Mouse (Mus musculus) heart, adult 2 months (tissue): Measurements from ENCODE around the gene Stac2. TPM values are rescaled to one million over a fixed set of nuclear protein-coding genes. Genes with fewer than 3 reads are reported as not detected.

Experiments
- DNase-seq, 2 experiments: peaks; one replicate each; pipeline ENCODE4 v3.0.0; 2021
- H3K27ac ChIP-seq: fragments of 200-600 bp; 2 replicates; pipeline ENCODE4 v1.8.1; 2022
- H3K27me3 ChIP-seq: fragments of 200-500 bp; 2 replicates; pipeline ENCODE4 v1.6.1; 2012; ENCODE audit warnings: mild to moderate bottlenecking, low read length, inconsistent platforms, mixed read lengths; ENCODE audit not compliant: control insufficient read depth, insufficient read depth
- H3K36me3 ChIP-seq: fragments of 200-500 bp; 2 replicates; pipeline ENCODE4 v1.6.1; 2012; ENCODE audit warnings: low read length, inconsistent platforms; ENCODE audit not compliant: control insufficient read depth, insufficient read depth
- H3K4me1 ChIP-seq: fragments of 200-500 bp; 2 replicates; pipeline ENCODE4 v1.6.1; 2011; ENCODE audit warnings: low read length; ENCODE audit not compliant: control insufficient read depth, insufficient read depth
- H3K4me3 ChIP-seq: fragments of 200-600 bp; 2 replicates; pipeline ENCODE4 v1.8.1; 2022
- H3K79me2 ChIP-seq: fragments of 200-500 bp; replicated peaks from 2 replicates; pipeline ENCODE4 v1.6.1; 2012; ENCODE audit warnings: mild to moderate bottlenecking, inconsistent platforms, low read length, moderate library complexity, mixed read lengths; ENCODE audit not compliant: control insufficient read depth, insufficient read depth
- H3K9ac ChIP-seq: fragments of 200-500 bp; 2 replicates; pipeline ENCODE4 v1.6.1; 2012; ENCODE audit warnings: low read depth, mild to moderate bottlenecking, control low read depth, inconsistent platforms, low read length, mixed read lengths
- CTCF ChIP-seq: fragments of 200-600 bp; IDR thresholded peaks from 2 replicates; pipeline ENCODE4 v1.8.1; 2022; ENCODE audit warnings: antibody characterized with exemption, mild to moderate bottlenecking, moderate library complexity
- EP300 ChIP-seq: fragments of 200-500 bp; IDR thresholded peaks from 2 replicates; pipeline ENCODE4 v1.6.1; 2011; ENCODE audit warnings: low read depth, low read length, control low read depth; ENCODE audit not compliant: insufficient read depth
- POLR2A ChIP-seq: fragments of 200-500 bp; IDR thresholded peaks from 2 replicates; pipeline ENCODE4 v1.6.1; 2011; ENCODE audit warnings: mild to moderate bottlenecking, low read depth, low read length, control low read depth; ENCODE audit not compliant: insufficient read depth
- WGBS: fragments of 180-500 bp; shearing (Covaris S2); methylation state at CpG from one replicate; pipeline ENCODE4 v1.1.7; 2018; 5-methylcytosine and 5-hydroxymethylcytosine counted together
- intact Hi-C: fragments of 180-260 bp; cut with DNase I; formaldehyde crosslinking; loops from one replicate; pipeline ENCODE4 v1.15.1; 2025
- polyA plus RNA-seq: library from polyadenylated mRNA; depleted of rRNA; stranded (reverse); fragments of >200 nt; gene quantifications from 2 replicates; pipeline ENCODE4 v1.2.3, GENCODE M21; 2012
- total RNA-seq, 2 experiments: library from RNA; stranded (reverse); gene quantifications; 2 replicates each; pipeline ENCODE4 v1.2.3; 2021

The Stac2 gene
- total and polyA plus RNA-seq, 3 experiments, result 0.10 to 0.35 (median 0.20) TPM

- Histone ChIP-seq H3K36me3 (no peaks in the 10 kb centered on the region), H3K4me3 (no peak overlapping the region), H3K4me1 (no peaks in the 10 kb centered on the region), H3K79me2 (no peaks in the 10 kb centered on the region), H3K9ac (no peak overlapping the region), H3K27ac (no peak overlapping the region), H3K27me3 (peaks cover 10% of the 10 kb centered on the region)
- DNase-seq, result no peak
- WGBS, result 74% methylated on average over 14 of the region's 14 CpGs
- intact Hi-C loops, result no loop called here
- TF ChIP-seq CTCF, result no peak
- TF ChIP-seq POLR2A, result no peak
- no peak for TF ChIP-seq EP300
These were observed 3.4 kb downstream of the Stac2 start for GRCm38 (mm10) chr11:98049672-98050519.

GRCm38 (mm10) chr11:98047745-98048144 is 5.5 kb downstream of the Stac2 start:
- no peaks in the 10 kb centered on the region for H3K4me1 ChIP-seq
- peaks cover 7% of the 10 kb centered on the region for H3K27me3 ChIP-seq
- no peak overlapping the region for H3K4me3 ChIP-seq
- H3K27ac ChIP-seq, result no peak overlapping the region
- 54% methylated on average over 4 of the region's 4 CpGs for WGBS
- intact Hi-C loops, result no loop called here
- H3K9ac ChIP-seq, result no peak overlapping the region
- no peaks in the 10 kb centered on the region for H3K36me3 ChIP-seq
- TF ChIP-seq CTCF (no peak), POLR2A (no peak), EP300 (no peak)
- peak; percentile 51 to 60 for DNase-seq
- H3K79me2 ChIP-seq, result no peaks in the 10 kb centered on the region

- 63% methylated on average over 1 of the region's 1 CpGs for WGBS
- no peak overlapping the region for H3K27ac ChIP-seq
- no peaks in the 10 kb centered on the region for H3K27me3 ChIP-seq
- no peaks in the 10 kb centered on the region; the same call in 1 of the 2 replicates for H3K4me1 ChIP-seq
- no peak overlapping the region for H3K4me3 ChIP-seq
- intact Hi-C loops, result no loop called here
- no peak for TF ChIP-seq EP300
- no peak for TF ChIP-seq CTCF
- no peak for TF ChIP-seq POLR2A
- H3K36me3 ChIP-seq, result no peaks in the 10 kb centered on the region
- peak in 1 of 2 experiments; percentile 20 for DNase-seq
- no peak overlapping the region for H3K9ac ChIP-seq
- H3K79me2 ChIP-seq, result no peaks in the 10 kb centered on the region
These were observed 6.8 kb downstream of the Stac2 start for GRCm38 (mm10) chr11:98046466-98046865.

GRCm38 (mm10) chr11:98045596-98045995 is 7.7 kb downstream of the Stac2 start:
- no peaks in the 10 kb centered on the region for H3K36me3 ChIP-seq
- no peaks in the 10 kb centered on the region for H3K27me3 ChIP-seq
- no peak overlapping the region for H3K27ac ChIP-seq
- 64% methylated on average over 4 of the region's 4 CpGs for WGBS
- DNase-seq, result no peak
- intact Hi-C loops, result no loop called here
- TF ChIP-seq CTCF (0 out of 2 replicates have a peak, but pooled peaks have one; percentile 8), EP300 (no peak)
- H3K79me2 ChIP-seq, result no peaks in the 10 kb centered on the region
- H3K9ac ChIP-seq, result no peak overlapping the region
- H3K4me1 ChIP-seq, result no peaks in the 10 kb centered on the region; the same call in 1 of the 2 replicates
- no peak overlapping the region for H3K4me3 ChIP-seq

- no peak overlapping the region for H3K9ac ChIP-seq
These were observed 9.2 kb downstream of the Stac2 start for GRCm38 (mm10) chr11:98044074-98044473.

GRCm38 (mm10) chr11:98042741-98043140 is 10.5 kb downstream of the Stac2 start:
- 37% methylated on average over 6 of the region's 6 CpGs for WGBS
- DNase-seq, result no peak
- no peaks in the 10 kb centered on the region for H3K79me2 ChIP-seq
- H3K4me3 ChIP-seq, result no peak overlapping the region
- H3K27me3 ChIP-seq, result no peaks in the 10 kb centered on the region
- H3K9ac ChIP-seq, result no peak overlapping the region
- TF ChIP-seq CTCF (no peak), POLR2A (no peak), EP300 (no peak)
- intact Hi-C loops, result no loop called here
- no peaks in the 10 kb centered on the region for H3K36me3 ChIP-seq
- no peak overlapping the region for H3K27ac ChIP-seq
- H3K4me1 ChIP-seq, result no peaks in the 10 kb centered on the region; the same call in 1 of the 2 replicates

More at GRCm38 (mm10) chr11:98044074-98044473, 9.2 kb downstream of the Stac2 start:
- Histone ChIP-seq H3K36me3 (no peaks in the 10 kb centered on the region), H3K4me3 (no peak overlapping the region), H3K4me1 (no peaks in the 10 kb centered on the region; the same call in 1 of the 2 replicates), H3K27me3 (no peaks in the 10 kb centered on the region), H3K27ac (no peak overlapping the region), H3K79me2 (no peaks in the 10 kb centered on the region)
- intact Hi-C loops, result no loop called here
- DNase-seq, result no peak
- no peak for TF ChIP-seq CTCF
- TF ChIP-seq POLR2A, result no peak
- TF ChIP-seq EP300, result no peak
- 54% methylated on average over 5 of the region's 5 CpGs for WGBS
